Mouse (Mus musculus) limb, embryonic 14.5 days (tissue): ENCODE data around the gene Cct3. TPM values are rescaled to one million over a fixed set of nuclear protein-coding genes. Genes with fewer than 3 reads are reported as not detected.
"Not testable (repeated sequence)": the region's sequence is repeated elsewhere in the genome, so short reads cannot be mapped to it uniquely, and the experiment has no call there.

Experiments used
- ATAC-seq: fragments of 200-750 bp; cut with Nextera tagmentation; 2 replicates; pipeline ENCODE4 v1.8.0; 2017; ENCODE audit warnings: low read depth, moderate number of reproducible peaks, moderate TSS enrichment; ENCODE audit not compliant: low FRiP score
- DNase-seq: peaks from one replicate; pipeline ENCODE4 v3.0.0-alpha.2; 2015; ENCODE audit warnings: low spot score
- H3K27ac ChIP-seq: fragments of 300-500 bp; sonication (generic); replicated peaks from 2 replicates; pipeline ENCODE4 v1.5.1; 2014; ENCODE audit warnings: low read depth, mild to moderate bottlenecking, low read length, moderate library complexity, mixed read lengths
- H3K27me3 ChIP-seq: fragments of 300-500 bp; sonication (generic); 2 replicates; pipeline ENCODE4 v1.6.1; 2014; ENCODE audit warnings: low read length, mixed read lengths; ENCODE audit not compliant: control insufficient read depth, insufficient read depth
- H3K36me3 ChIP-seq: fragments of 300-500 bp; sonication (generic); 2 replicates; pipeline ENCODE4 v1.6.1; 2014; ENCODE audit warnings: mild to moderate bottlenecking, low read length, moderate library complexity, mixed read lengths; ENCODE audit not compliant: control insufficient read depth, insufficient read depth
- H3K4me1 ChIP-seq: fragments of 300-500 bp; sonication (generic); 2 replicates; pipeline ENCODE4 v1.6.1; 2014; ENCODE audit warnings: antibody characterized with exemption, low read length, mixed read lengths; ENCODE audit not compliant: control insufficient read depth, insufficient read depth
- H3K4me2 ChIP-seq: fragments of 300-500 bp; sonication (generic); replicated peaks from 2 replicates; pipeline ENCODE4 v1.6.1; 2014; ENCODE audit warnings: low read depth, mild to moderate bottlenecking, low read length, moderate library complexity; ENCODE audit not compliant: severe bottlenecking
- H3K4me3 ChIP-seq: fragments of 300-500 bp; sonication (generic); replicated peaks from 2 replicates; pipeline ENCODE4 v1.5.1; 2014; ENCODE audit warnings: low read length
- H3K9ac ChIP-seq: fragments of 300-500 bp; sonication (generic); 2 replicates; pipeline ENCODE4 v1.6.1; 2014; ENCODE audit warnings: mild to moderate bottlenecking, low read depth, low read length, moderate library complexity; ENCODE audit not compliant: severe bottlenecking
- H3K9me3 ChIP-seq: fragments of 300-500 bp; sonication (generic); 2 replicates; pipeline ENCODE4 v1.6.1; 2016; ENCODE audit warnings: low read length; ENCODE audit not compliant: control insufficient read depth
- POLR2A ChIP-seq: fragments of 200-500 bp; IDR thresholded peaks from 2 replicates; pipeline ENCODE4 v1.8.0; 2012; ENCODE audit warnings: inconsistent platforms, mild to moderate bottlenecking, moderate library complexity, borderline replicate concordance; ENCODE audit not compliant: insufficient read depth, insufficient read length; ENCODE audit errors: extremely low read depth
- WGBS: fragments of 180-500 bp; shearing (Covaris S2); extraction: QIAGEN DNeasy Blood & Tissue Kit; methylation state at CpG from one replicate; pipeline ENCODE4 v1.1.7; 2014; 5-methylcytosine and 5-hydroxymethylcytosine counted together
- polyA plus RNA-seq, 2 experiments: library from polyadenylated mRNA; depleted of rRNA in 1 of 2; stranded (reverse) in 1 of 2; unstranded in 1 of 2; fragments of >200 nt; fragmentation: Nextera tagmentation in 1 of 2; extraction: Ambion mirVana in 1 of 2; gene quantifications; 2 replicates each; pipeline versions ENCODE4 v1.2.1 to v1.2.3; 2012 to 2014

Cct3 gene
- polyA plus RNA-seq, 2 experiments = 326 to 516 TPM

DNA sequence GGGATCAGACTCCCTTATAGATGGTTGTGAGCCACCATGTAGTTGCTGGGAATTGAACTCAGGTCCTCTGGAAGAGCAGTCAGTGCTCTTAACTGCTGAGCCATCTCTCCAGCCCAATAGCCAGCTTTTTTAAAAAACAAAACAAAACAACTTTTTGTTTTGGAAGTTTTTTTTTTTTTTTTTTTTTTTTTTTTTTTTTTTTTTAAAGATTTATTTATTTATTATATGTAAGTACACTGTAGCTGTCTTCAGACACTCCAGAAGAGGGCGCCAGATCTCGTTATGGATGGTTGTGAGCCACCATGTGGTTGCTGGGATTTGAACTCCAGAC lies 11.4 kb upstream of the Cct3 start:
- WGBS = no CpG with 5 or more reads among the region's 2 CpGs
- H3K9ac ChIP-seq, ATAC-seq, DNase-seq, H3K36me3 ChIP-seq, H3K9me3 ChIP-seq, H3K4me1 ChIP-seq, H3K27ac ChIP-seq, H3K4me3 ChIP-seq, H3K4me2 ChIP-seq, H3K27me3 ChIP-seq: not testable (repeated sequence)

DNA sequence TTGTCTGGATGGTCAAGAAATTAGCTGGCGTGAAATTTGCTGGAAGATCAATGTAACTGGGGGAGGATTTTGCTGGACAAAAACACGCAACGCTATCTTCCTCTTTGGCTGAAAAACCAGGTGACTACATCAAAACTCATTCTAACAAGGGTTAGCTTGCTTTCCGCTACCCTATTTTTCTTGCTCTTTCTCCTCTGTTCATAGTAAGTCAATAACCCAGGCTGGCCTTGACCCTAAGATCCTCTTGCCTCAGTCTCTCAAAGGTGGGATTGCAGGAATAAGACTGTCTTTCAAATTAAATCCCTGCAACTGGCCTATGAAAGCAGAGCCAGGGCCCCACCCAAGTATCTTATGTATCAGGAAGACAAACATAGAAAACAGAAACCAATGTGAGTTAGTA lies 9.8 kb upstream of the Cct3 start, which contains the start of gene Gm38392:
Gm38392 (minus strand) TSS at position 101 of the 400 bp plus-strand sequence.
- DNase-seq (no peak), ATAC-seq (no peak)
- H3K27ac ChIP-seq = no peak within 1 kb of the TSS
- no peaks in the 10 kb centered on the region for H3K9me3 ChIP-seq
- H3K27me3 ChIP-seq = no peaks in the 10 kb centered on the region
- H3K4me3 ChIP-seq = no peak within 1 kb of the TSS
- no peak within 1 kb of the TSS for H3K4me2 ChIP-seq
- H3K36me3 ChIP-seq = peaks cover 8% of the 10 kb centered on the region; the same call in 1 of the 2 replicates
- WGBS = 98% methylated on average over 4 of the region's 4 CpGs
- no peak within 1 kb of the TSS for H3K9ac ChIP-seq
- TF ChIP-seq POLR2A = no peak
- H3K4me1 ChIP-seq = no peaks in the 10 kb centered on the region

DNA sequence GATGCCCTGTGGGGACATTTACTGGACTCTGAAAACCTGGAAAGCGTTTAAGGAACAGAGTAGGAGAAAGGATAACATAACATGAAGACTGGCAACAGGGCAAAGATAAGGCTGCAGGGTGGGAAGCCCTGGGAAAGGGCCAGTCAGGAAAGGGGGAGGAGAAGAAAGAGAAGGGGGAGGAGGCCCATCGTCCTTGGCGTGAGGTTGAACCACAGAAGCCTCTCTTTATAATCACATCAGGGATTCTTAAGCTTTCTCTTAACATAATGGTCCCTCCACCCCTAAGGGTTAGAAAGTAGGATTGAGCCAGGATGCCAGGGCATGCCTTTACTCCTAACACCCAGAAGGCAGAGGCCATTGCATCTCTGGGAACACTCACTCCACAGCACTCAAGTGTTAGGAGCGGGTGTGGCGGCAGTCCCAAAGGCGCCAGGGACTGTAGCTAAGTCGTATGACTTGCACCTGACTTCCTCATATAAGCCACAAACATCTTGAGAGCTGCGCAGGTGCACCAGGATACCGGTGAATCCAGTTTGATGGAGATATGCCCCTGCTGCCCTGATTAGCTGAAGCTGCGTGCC lies 8.7 kb upstream of the Cct3 start:
- H3K9ac ChIP-seq, DNase-seq, H3K4me2 ChIP-seq, ATAC-seq, H3K36me3 ChIP-seq, H3K27ac ChIP-seq, H3K27me3 ChIP-seq, H3K4me1 ChIP-seq, H3K9me3 ChIP-seq, H3K4me3 ChIP-seq: not testable (repeated sequence)
- WGBS = 84% methylated on average over 8 of the region's 10 CpGs

DNA sequence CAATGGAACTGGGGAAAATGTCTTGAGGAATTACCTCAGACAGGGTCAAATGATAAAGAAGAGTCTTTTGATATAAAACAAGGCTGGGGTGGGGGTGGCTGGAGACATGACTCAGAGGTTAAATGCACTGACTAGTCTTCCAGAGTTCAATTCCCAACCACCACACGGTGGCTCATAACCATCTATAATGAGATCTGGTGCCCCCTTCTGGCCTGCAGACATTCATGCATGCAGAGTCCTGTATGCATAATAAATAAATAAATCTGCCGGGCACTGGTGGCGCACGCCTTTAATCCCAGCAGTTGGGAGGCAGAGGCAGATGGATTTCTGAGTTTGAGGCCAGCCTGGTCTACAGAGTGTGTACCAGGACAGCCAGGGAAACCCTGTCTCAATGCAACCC lies 4.9 kb upstream of the Cct3 start:
- 57% methylated on average over 4 of the region's 4 CpGs for WGBS
- ATAC-seq (no peak), DNase-seq (no peak)
- Histone ChIP-seq H3K4me2 (no peak overlapping the region), H3K9ac (no peak overlapping the region), H3K9me3 (no peaks in the 10 kb centered on the region), H3K4me3 (no peak overlapping the region), H3K36me3 (no peaks in the 10 kb centered on the region), H3K4me1 (peaks cover 4% of the 10 kb centered on the region; the same call in 1 of the 2 replicates), H3K27ac (no peak overlapping the region), H3K27me3 (no peaks in the 10 kb centered on the region)
- no peak for TF ChIP-seq POLR2A

DNA sequence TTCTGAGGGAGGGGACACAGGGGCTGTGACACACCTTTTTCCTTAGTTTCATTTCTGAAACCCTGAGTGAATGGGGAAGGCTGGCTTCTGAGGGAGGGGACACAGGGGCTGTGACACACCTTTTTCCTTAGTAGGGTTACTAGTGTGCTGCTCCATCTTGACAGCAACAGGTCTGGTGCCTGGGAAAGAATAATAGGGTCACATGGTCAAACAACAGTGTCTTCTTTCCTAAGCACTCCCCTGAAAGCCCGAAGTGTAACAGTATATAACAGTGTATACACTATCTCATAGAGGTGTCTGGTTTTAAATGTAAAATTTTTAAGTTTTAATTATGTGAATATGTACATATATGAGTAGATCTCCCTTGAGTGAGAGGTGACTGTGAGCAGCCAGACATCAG lies 1.6 kb upstream of the Cct3 start:
- H3K9me3 ChIP-seq, ATAC-seq, DNase-seq, H3K27me3 ChIP-seq, H3K27ac ChIP-seq: not testable (repeated sequence)
- peaks cover 11% of the 10 kb centered on the region for H3K36me3 ChIP-seq
- peak overlapping the region; percentile 64; the same call in 1 of the 2 replicates for H3K9ac ChIP-seq
- H3K4me3 ChIP-seq = 0 out of 2 replicates have a peak overlapping the region, but pooled peaks have one; percentile 80
- WGBS = 78% methylated on average over 1 of the region's 1 CpGs
- 0 out of 2 replicates have a peak overlapping the region, but pooled peaks have one; percentile 63 for H3K4me2 ChIP-seq
- peaks cover 12% of the 10 kb centered on the region for H3K4me1 ChIP-seq

DNA sequence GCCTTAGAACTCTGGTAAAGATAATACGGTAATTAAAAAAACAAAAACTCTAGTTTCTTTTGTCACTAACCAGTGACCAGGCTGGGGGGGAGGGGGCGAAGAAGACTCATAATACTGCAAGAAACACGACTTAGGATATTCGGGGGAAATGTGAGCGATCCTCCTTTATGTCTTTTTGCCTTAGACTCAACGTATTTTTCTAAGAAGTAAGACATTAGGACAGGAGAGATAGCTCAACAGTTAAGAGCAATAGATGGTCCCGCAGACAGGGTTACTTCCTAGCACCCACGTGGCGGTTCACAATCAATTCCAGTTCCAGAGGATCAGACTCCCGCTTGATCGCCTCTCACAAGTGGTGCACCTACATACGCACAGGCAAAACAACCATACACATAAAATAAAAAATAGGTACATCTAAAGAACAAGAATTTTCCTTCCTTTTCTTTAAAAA lies 781 bp upstream of the Cct3 start:
- peak overlapping the region; percentile 80 for H3K4me3 ChIP-seq
- H3K4me1 ChIP-seq = peaks cover 12% of the 10 kb centered on the region
- no peaks in the 10 kb centered on the region for H3K9me3 ChIP-seq
- peak overlapping the region; percentile 63 for H3K4me2 ChIP-seq
- no peak for ATAC-seq
- peak overlapping the region; percentile 64 for H3K9ac ChIP-seq
- no peak for DNase-seq
- TF ChIP-seq POLR2A = no peak
- peak overlapping the region; percentile 81 for H3K27ac ChIP-seq
- WGBS = 1% methylated on average over 12 of the region's 12 CpGs
- H3K36me3 ChIP-seq = peaks cover 19% of the 10 kb centered on the region
- no peaks in the 10 kb centered on the region for H3K27me3 ChIP-seq
